Mouse (Mus musculus) brown adipose tissue, adult 24 weeks (tissue): Measurements from ENCODE around the gene Cnih2. TPM values are rescaled to one million over a fixed set of nuclear protein-coding genes. Genes with fewer than 3 reads are reported as not detected.
A peak's percentile ranks its signal among the peaks of the same experiment; 100 is the strongest.

Source experiments
- H3K27ac ChIP-seq: fragments of 200-500 bp; replicated peaks from 2 replicates; pipeline ENCODE4 v1.5.1; 2012; ENCODE audit warnings: low read depth, mild to moderate bottlenecking, low read length
- H3K4me1 ChIP-seq: fragments of 200-500 bp; 2 replicates; pipeline ENCODE4 v1.6.1; 2012; ENCODE audit warnings: low read length, mixed read lengths; ENCODE audit not compliant: control insufficient read depth, insufficient read depth, insufficient read length
- H3K4me3 ChIP-seq: fragments of 200-500 bp; 2 replicates; pipeline ENCODE4 v1.5.1; 2012; ENCODE audit warnings: low read depth, mild to moderate bottlenecking, low read length, moderate library complexity; ENCODE audit not compliant: insufficient read depth
- polyA plus RNA-seq: library from polyadenylated mRNA; stranded (reverse); fragments of >200 nt; gene quantifications from 2 replicates; pipeline ENCODE4 v1.2.4, GENCODE M21; 2012; ENCODE audit not compliant: missing spikeins, insufficient read depth, insufficient read length

The Cnih2 gene
- polyA plus RNA-seq, 1 experiment, result not detected

- H3K4me3 ChIP-seq, result no peak overlapping the region
- H3K27ac ChIP-seq, result peak overlapping the region; percentile 58
Observed at GRCm38 (mm10) chr19:5067040-5067799, 31.1 kb downstream of the Cnih2 start.

GRCm38 (mm10) chr19:5065104-5065503, 33.2 kb downstream of the Cnih2 start:
- Histone ChIP-seq H3K4me1 (peaks cover 6% of the 10 kb centered on the region), H3K4me3 (no peak overlapping the region), H3K27ac (no peak overlapping the region)

More at GRCm38 (mm10) chr19:5067040-5067799, 31.1 kb downstream of the Cnih2 start:
- H3K4me1 ChIP-seq, result peaks cover 6% of the 10 kb centered on the region

- Histone ChIP-seq H3K27ac (no peak overlapping the region; the same call in 1 of the 2 replicates), H3K4me3 (no peak overlapping the region), H3K4me1 (peaks cover 6% of the 10 kb centered on the region)
Observed at GRCm38 (mm10) chr19:5062446-5062845, 35.9 kb downstream of the Cnih2 start.

- H3K27ac ChIP-seq, result no peak overlapping the region; the same call in 1 of the 2 replicates
- peaks cover 2% of the 10 kb centered on the region for H3K4me1 ChIP-seq
- H3K4me3 ChIP-seq, result no peak overlapping the region
Observed at GRCm38 (mm10) chr19:5062041-5062440, 36.3 kb downstream of the Cnih2 start.

GRCm38 (mm10) chr19:5060365-5061330, 37.7 kb downstream of the Cnih2 start:
- H3K27ac ChIP-seq, result no peak overlapping the region
- H3K4me3 ChIP-seq, result no peak overlapping the region
- H3K4me1 ChIP-seq, result no peaks in the 10 kb centered on the region

GRCm38 (mm10) chr19:5058801-5059771, 39.2 kb downstream of the Cnih2 start:
- H3K4me3 ChIP-seq, result no peak overlapping the region
- H3K4me1 ChIP-seq, result no peaks in the 10 kb centered on the region
- 0 out of 2 replicates have a peak overlapping the region, but pooled peaks have one; percentile 2 for H3K27ac ChIP-seq

GRCm38 (mm10) chr19:5057876-5058775, 40.2 kb downstream of the Cnih2 start:
- Histone ChIP-seq H3K27ac (0 out of 2 replicates have a peak overlapping the region, but pooled peaks have one; percentile 2), H3K4me1 (no peaks in the 10 kb centered on the region), H3K4me3 (no peak overlapping the region)

- no peak overlapping the region for H3K4me3 ChIP-seq
- H3K4me1 ChIP-seq, result no peaks in the 10 kb centered on the region
- H3K27ac ChIP-seq, result no peak overlapping the region
Observed at GRCm38 (mm10) chr19:5056251-5056650, 42.1 kb downstream of the Cnih2 start.

- H3K4me3 ChIP-seq, result no peak overlapping the region
- H3K4me1 ChIP-seq, result no peaks in the 10 kb centered on the region; the same call in 1 of the 2 replicates
- H3K27ac ChIP-seq, result no peak overlapping the region
Observed at GRCm38 (mm10) chr19:5053909-5054308, 44.4 kb downstream of the Cnih2 start.

GRCm38 (mm10) chr19:5052853-5053252, 45.5 kb downstream of the Cnih2 start:
- no peak overlapping the region for H3K27ac ChIP-seq
- no peak overlapping the region for H3K4me3 ChIP-seq
- H3K4me1 ChIP-seq, result no peaks in the 10 kb centered on the region; the same call in 1 of the 2 replicates

GRCm38 (mm10) chr19:5052166-5052822, 46.0 kb downstream of the Cnih2 start:
- H3K4me3 ChIP-seq, result no peak overlapping the region

GRCm38 (mm10) chr19:5051515-5051914, 46.8 kb downstream of the Cnih2 start:
- H3K4me3 ChIP-seq, result peak overlapping the region; percentile 55
- no peaks in the 10 kb centered on the region; the same call in 1 of the 2 replicates for H3K4me1 ChIP-seq
- H3K27ac ChIP-seq, result no peak overlapping the region

More at GRCm38 (mm10) chr19:5052166-5052822, 46.0 kb downstream of the Cnih2 start:
- H3K27ac ChIP-seq, result no peak overlapping the region
- H3K4me1 ChIP-seq, result no peaks in the 10 kb centered on the region; the same call in 1 of the 2 replicates

- H3K4me1 ChIP-seq, result no peaks in the 10 kb centered on the region; the same call in 1 of the 2 replicates
- H3K4me3 ChIP-seq, result peak overlapping the region; percentile 55
- no peak overlapping the region for H3K27ac ChIP-seq
Observed at GRCm38 (mm10) chr19:5051031-5051430, 47.3 kb downstream of the Cnih2 start.
